Mouse (Mus musculus) CH12.LX (cell line): Measurements from ENCODE around the gene Klhl18.

ENCODE experiments used
- CHD1 ChIP-seq: IDR thresholded peaks from 2 replicates; pipeline ENCODE4 v1.6.1; 2012; ENCODE audit warnings: low read depth, low read length, improper control_type of control experiment, inconsistent platforms
- CTCF ChIP-seq, 2 experiments: IDR thresholded peaks in 1 of 2; conservative IDR thresholded peaks in 1 of 2; 2 replicates each; pipeline ENCODE4 v1.5.1; 2011 to 2012; ENCODE audit warnings: low read depth in 2 of 2, low read length in 2 of 2, improper control_type of control experiment in 1 of 2, inconsistent platforms in 1 of 2, mild to moderate bottlenecking in 1 of 2, moderate library complexity in 1 of 2
- ETS1 ChIP-seq: conservative IDR thresholded peaks from 2 replicates; pipeline ENCODE4 v1.6.1; 2012; ENCODE audit warnings: low read depth, mild to moderate bottlenecking, inconsistent platforms, low read length, improper control_type of control experiment, moderate library complexity
- GABPA ChIP-seq: IDR thresholded peaks from 2 replicates; pipeline ENCODE4 v1.6.1; 2012; ENCODE audit warnings: low read depth, low read length, improper control_type of control experiment, inconsistent platforms; ENCODE audit not compliant: insufficient replicate concordance
- JUN ChIP-seq: IDR thresholded peaks from 2 replicates; pipeline ENCODE4 v1.6.1; 2011; ENCODE audit warnings: low read depth, mild to moderate bottlenecking, low read length, improper control_type of control experiment, moderate library complexity; ENCODE audit not compliant: insufficient read depth
- KAT2A ChIP-seq: IDR thresholded peaks from 2 replicates; pipeline ENCODE4 v1.6.1; 2012; ENCODE audit warnings: low read length, improper control_type of control experiment, inconsistent platforms; ENCODE audit not compliant: insufficient replicate concordance
- MAX ChIP-seq: IDR thresholded peaks from 2 replicates; pipeline ENCODE4 v1.6.1; 2011; ENCODE audit warnings: low read length, improper control_type of control experiment
- POLR2A ChIP-seq: IDR thresholded peaks from 2 replicates; pipeline ENCODE4 v1.6.1; 2011; ENCODE audit warnings: low read depth, mild to moderate bottlenecking, improper control_type of control experiment, low read length
- RAD21 ChIP-seq: IDR thresholded peaks from 2 replicates; pipeline ENCODE4 v1.6.1; 2011; ENCODE audit warnings: low read depth, mild to moderate bottlenecking, low read length, improper control_type of control experiment, moderate library complexity
- RCOR1 ChIP-seq: conservative IDR thresholded peaks from 2 replicates; pipeline ENCODE4 v1.6.1; 2012; ENCODE audit warnings: low read depth, mild to moderate bottlenecking, inconsistent platforms, low read length, improper control_type of control experiment
- SIN3A ChIP-seq: IDR thresholded peaks from 2 replicates; pipeline ENCODE4 v1.6.1; 2012; ENCODE audit warnings: low read length, improper control_type of control experiment, inconsistent platforms
- TCF12 ChIP-seq: IDR thresholded peaks from 2 replicates; pipeline ENCODE4 v1.6.1; 2014; ENCODE audit warnings: low read depth, mild to moderate bottlenecking, inconsistent platforms, low read length, improper control_type of control experiment
- ZC3H11A ChIP-seq: IDR thresholded peaks from 2 replicates; pipeline ENCODE4 v1.6.1; 2012; ENCODE audit warnings: low read depth, mild to moderate bottlenecking, inconsistent platforms, low read length, improper control_type of control experiment

DNA sequence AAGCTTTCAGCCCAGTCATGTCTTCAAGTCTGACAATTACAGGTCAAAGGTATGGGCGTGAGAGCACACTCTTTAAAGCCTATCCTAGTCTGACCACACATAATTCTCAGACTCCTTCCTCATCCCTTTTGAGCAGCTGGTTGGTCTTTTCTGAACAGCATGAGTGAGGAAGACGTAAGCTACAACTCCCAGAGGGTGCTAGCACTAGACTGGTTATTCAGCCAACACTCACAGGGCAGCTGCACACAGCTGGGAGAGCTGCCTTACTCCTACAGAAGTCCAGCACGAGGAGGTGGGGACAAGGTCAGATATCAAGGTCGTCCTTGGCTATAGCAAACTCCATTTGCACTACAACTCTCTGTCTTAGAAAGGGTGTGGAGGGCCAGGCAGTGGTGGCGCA lies 75.8 kb downstream of the Klhl18 start:
- TF ChIP-seq RCOR1, result no peak
- TF ChIP-seq ETS1, result no peak
- TF ChIP-seq ZC3H11A, result no peak
- TF ChIP-seq POLR2A, result no peak
- no peak for TF ChIP-seq JUN
- TF ChIP-seq CTCF (conservative IDR thresholded peaks at IDR 0.05 in 1 of 2, IDR thresholded peaks at IDR 0.05 in 1 of 2; ENCODE audit: low read depth in 2 of 2, low read length in 2 of 2), result no peak
- TF ChIP-seq RAD21, result no peak
- TF ChIP-seq GABPA, result no peak
- TF ChIP-seq KAT2A, result no peak
- no peak for TF ChIP-seq TCF12
- TF ChIP-seq MAX, result no peak
- no peak for TF ChIP-seq SIN3A
- TF ChIP-seq CHD1, result no peak
